Comparison of ENCODE assay signal across 8 mouse cellular contexts in genomic region chrX:129750606-129751005, GRCm38 (mm10). TPM values are rescaled to one million over a fixed set of nuclear protein-coding genes. Genes with fewer than 3 reads are reported as not detected.
DNase-seq lines count a peak whose midpoint lies in the region; ATAC-seq and TF ChIP-seq lines count a peak whose summit lies in the region.

No protein-coding gene starts in this region.

- peak overlapping the region; percentile 67 for H3K4me3 ChIP-seq in layer of hippocampus, adult 2 months
- H3K4me3 ChIP-seq in embryonic fibroblast, embryonic 13.5 days (ENCODE audit: insufficient read depth, low read length), result peak overlapping the region; percentile 86
- peak overlapping the region; percentile 60 for H3K4me3 ChIP-seq in limb, embryonic 10.5 days
- peak overlapping the region; percentile 62 for H3K4me3 ChIP-seq in midbrain, embryonic 16.5 days (ENCODE audit: low read depth, low read length)

- peak overlapping the region; percentile 87; the same call in 1 of the 2 replicates for H3K27ac ChIP-seq in layer of hippocampus, adult 2 months
- peak overlapping the region; percentile 35 for H3K27ac ChIP-seq in embryonic fibroblast, embryonic 13.5 days (ENCODE audit: insufficient read depth, low read length)
- H3K27ac ChIP-seq in limb, embryonic 10.5 days, result peak overlapping the region; percentile 81; the same call in 1 of the 2 replicates
- no peak overlapping the region for H3K27ac ChIP-seq in midbrain, embryonic 16.5 days (ENCODE audit: low read length)

- no peak for DNase-seq in layer of hippocampus, adult 2 months (ENCODE audit: low spot score in 2 of 2)
- DNase-seq in layer of hippocampus, adult 9-10 months (ENCODE audit: low spot score), result no peak
- DNase-seq in limb, embryonic 10.5 days (ENCODE audit: low spot score), result no peak
- DNase-seq in spleen, adult 18-20 months, result no peak
- no peak for DNase-seq in adrenal gland, postnatal 10 days
- no peak for DNase-seq in thymus, postnatal 10 days (ENCODE audit: low spot score in 2 of 2)

- no peak for TF ChIP-seq POLR2A in embryonic fibroblast, embryonic 13.5 days (IDR thresholded peaks at IDR 0.05; ENCODE audit: low read depth, low read length)

- TF ChIP-seq CTCF in layer of hippocampus, adult 2 months (conservative IDR thresholded peaks at IDR 0.05), result no peak
- TF ChIP-seq CTCF in embryonic fibroblast, embryonic 13.5 days (IDR thresholded peaks at IDR 0.05; ENCODE audit: borderline replicate concordance, insufficient read depth, low read length), result no peak

- peak; percentile 27; the same call in 1 of the 2 replicates for ATAC-seq in midbrain, embryonic 16.5 days

- no peaks in the 10 kb centered on the region for H3K4me1 ChIP-seq in embryonic fibroblast, embryonic 13.5 days (ENCODE audit: control insufficient read depth, insufficient read depth, low read length)
- H3K4me1 ChIP-seq in limb, embryonic 10.5 days, result no peaks in the 10 kb centered on the region
- peaks cover 2% of the 10 kb centered on the region; the same call in 1 of the 2 replicates for H3K4me1 ChIP-seq in midbrain, embryonic 16.5 days (ENCODE audit: control insufficient read depth, insufficient read depth, low read length)

- no peaks in the 10 kb centered on the region for H3K9me3 ChIP-seq in limb, embryonic 10.5 days (replicated peaks)
- no peaks in the 10 kb centered on the region for H3K9me3 ChIP-seq in midbrain, embryonic 16.5 days (replicated peaks; ENCODE audit: control insufficient read depth, low read length, poor library complexity, severe bottlenecking)

- H3K27me3 ChIP-seq in limb, embryonic 10.5 days (ENCODE audit: low read depth, poor library complexity, severe bottlenecking), result 0 out of 2 replicates have a peak, but pooled peaks cover 2% of the 10 kb centered on the region
- H3K27me3 ChIP-seq in midbrain, embryonic 16.5 days (ENCODE audit: control insufficient read depth, insufficient read depth, low read depth, low read length), result no peaks in the 10 kb centered on the region

- H3K36me3 ChIP-seq in limb, embryonic 10.5 days, result no peaks in the 10 kb centered on the region
- no peaks in the 10 kb centered on the region for H3K36me3 ChIP-seq in midbrain, embryonic 16.5 days (ENCODE audit: control insufficient read depth, insufficient read depth, low read length)

- peak overlapping the region; percentile 65; the same call in 1 of the 2 replicates for H3K9ac ChIP-seq in midbrain, embryonic 16.5 days (ENCODE audit: low read depth, low read length)

- WGBS in limb, embryonic 10.5 days, result 12% methylated on average over 5 of the region's 6 CpGs
- 18% methylated on average over 6 of the region's 6 CpGs for WGBS in midbrain, embryonic 16.5 days

- H3K4me2 ChIP-seq in midbrain, embryonic 16.5 days (ENCODE audit: low read length), result peak overlapping the region; percentile 55

RNA-seq across cellular contexts. Expression of gene Diaph2, which starts 1.1 kb away (rescaled TPM):
- 10 to 100 TPM; 25.8 to 30.5 TPM for total RNA-seq in layer of hippocampus, adult 2 months (2021)
- 17.7 and 19.7 TPM in 2 replicates for polyA plus RNA-seq in embryonic fibroblast, embryonic 13.5 days (2011; ENCODE audit: insufficient read length, low read depth, missing spikeins)
- 2.5 and 3.6 TPM in 2 replicates for polyA plus RNA-seq in limb, embryonic 10.5 days (2016; fragmentation: Nextera tagmentation; extraction: Ambion mirVana)
- 3.4 and 3.6 TPM in 2 replicates for polyA plus RNA-seq in midbrain, embryonic 16.5 days (2015; fragmentation: Nextera tagmentation; extraction: Ambion mirVana)
- 10 to 100 TPM; 18.5 to 23.7 TPM for total RNA-seq in adrenal gland, postnatal 10 days (2021)
